Mouse (Mus musculus): ENCODE results near the gene Tubg2.

The Tubg2 gene

DNA sequence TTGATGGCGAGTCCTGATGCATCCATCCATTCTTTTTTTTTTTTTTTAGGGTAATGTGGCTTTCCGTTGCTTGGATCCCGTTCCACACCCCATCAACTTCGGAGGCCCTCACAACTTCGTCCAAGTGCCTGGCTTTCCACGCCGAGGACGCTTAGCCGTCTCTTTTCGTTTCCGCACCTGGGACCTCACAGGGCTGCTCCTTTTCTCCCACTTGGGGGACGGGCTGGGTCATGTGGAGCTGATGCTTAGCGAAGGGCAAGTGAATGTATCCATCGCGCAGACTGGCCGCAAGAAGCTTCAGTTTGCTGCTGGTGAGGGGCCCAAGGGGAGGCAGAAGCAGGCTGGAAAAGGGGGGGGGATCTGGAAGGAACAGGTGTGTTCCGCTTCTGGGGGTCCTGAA is 24.6 kb downstream of the Tubg2 start:
- peak; percentile 29 to 31 for DNase-seq

DNA sequence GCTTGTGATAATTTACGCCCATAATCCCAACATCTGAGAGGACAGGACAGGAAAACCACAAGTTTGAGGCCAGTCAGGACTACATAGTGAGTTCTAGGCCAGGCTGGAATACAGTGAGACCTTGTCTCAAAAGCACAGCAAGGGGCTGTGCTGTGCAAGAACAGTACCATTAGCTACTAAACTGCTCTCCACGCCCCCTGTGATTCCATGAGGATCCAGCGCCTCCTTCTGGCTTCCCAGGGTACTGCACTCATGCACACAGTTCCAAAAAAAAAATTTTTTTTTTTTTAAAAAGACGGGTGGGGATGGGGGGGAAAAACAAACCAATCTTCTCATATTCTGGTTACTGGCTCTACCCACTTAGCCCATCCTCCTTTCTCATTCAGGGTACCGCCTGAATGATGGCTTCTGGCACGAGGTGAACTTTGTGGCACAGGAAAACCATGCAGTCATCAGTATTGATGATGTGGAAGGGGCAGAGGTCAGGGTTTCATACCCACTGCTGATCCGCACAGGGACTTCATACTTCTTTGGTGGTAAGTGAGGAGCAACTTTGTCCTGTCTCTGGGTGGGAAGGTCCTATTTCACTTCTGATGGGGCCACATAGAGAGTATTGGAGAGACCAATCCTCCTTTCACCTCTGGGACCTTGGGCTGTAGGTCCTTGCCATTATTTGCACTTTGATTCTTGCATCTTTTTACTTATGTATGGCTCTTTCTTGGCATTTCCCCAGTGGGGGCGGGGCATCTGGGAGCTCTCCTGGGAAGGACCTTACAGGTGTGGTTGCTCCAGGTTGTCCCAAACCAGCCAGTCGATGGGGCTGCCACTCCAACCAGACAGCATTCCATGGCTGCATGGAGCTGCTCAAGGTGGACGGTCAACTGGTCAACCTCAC is 25.4 kb downstream of the Tubg2 start:
- DNase-seq: peak; percentile 79 to 89

DNA sequence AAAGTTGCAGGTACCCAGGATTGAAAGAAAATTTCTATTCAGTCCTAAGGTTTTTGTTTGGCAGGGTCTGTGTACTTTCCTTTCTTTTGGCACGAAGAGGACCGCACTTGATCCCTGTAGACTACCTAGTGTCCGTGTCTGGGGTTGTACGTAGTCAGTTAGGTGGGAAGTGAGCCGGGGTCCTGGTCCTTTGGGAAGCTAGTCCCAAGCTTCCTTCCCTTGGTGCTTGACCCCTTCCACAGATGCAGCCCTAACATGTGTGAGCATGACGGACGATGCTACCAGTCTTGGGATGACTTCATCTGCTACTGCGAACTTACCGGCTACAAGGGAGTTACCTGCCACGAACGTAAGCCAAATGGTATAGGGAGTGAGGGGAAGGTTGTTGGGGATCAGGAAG is 26.3 kb downstream of the Tubg2 start:
- peak in 1 of 2 experiments; percentile 16 for DNase-seq

DNA sequence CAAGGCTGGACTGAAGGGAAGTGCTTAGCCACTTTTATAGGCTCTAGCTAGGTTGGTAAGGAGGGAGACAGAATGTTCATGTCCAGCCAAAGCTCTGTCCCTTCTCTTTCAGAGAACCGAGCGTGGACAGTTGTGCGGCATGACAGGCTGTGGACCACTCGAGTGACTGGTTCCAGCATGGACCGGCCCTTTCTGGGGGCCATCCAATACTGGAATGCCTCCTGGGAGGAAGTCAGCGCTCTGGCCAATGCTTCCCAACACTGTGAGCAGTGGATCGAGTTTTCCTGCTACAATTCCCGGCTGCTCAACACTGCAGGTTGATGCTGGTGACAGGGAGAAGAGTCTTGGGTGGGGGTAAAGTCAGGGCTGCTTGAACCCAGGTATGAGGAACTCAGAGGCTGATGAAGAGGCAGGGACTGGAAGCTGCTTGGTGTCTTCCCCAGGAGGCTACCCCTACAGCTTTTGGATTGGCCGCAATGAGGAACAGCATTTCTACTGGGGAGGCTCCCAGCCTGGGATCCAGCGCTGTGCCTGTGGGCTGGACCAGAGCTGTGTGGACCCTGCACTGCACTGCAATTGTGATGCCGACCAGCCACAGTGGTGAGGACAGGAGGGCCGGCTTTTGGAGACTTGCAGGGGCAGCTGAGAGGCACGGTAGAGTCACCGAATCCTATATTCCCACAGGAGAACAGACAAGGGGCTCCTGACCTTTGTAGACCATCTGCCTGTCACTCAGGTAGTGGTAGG is 27.2 kb downstream of the Tubg2 start:
- DNase-seq: peak; percentile 55 to 63

- peak in 1 of 2 experiments; percentile 39 for DNase-seq
Measured at GRCm38 (mm10) chr11:101184984-101185383, 29.3 kb downstream of the Tubg2 start.

- peak in 1 of 2 experiments; percentile 23 for DNase-seq
Measured at GRCm38 (mm10) chr11:101185441-101185840, 29.7 kb downstream of the Tubg2 start.

- peak; percentile 71 to 77 for DNase-seq
Measured at GRCm38 (mm10) chr11:101186526-101187247, 31.0 kb downstream of the Tubg2 start.

GRCm38 (mm10) chr11:101187541-101187940 is 31.8 kb downstream of the Tubg2 start:
- DNase-seq: peak; percentile 39 to 49

GRCm38 (mm10) chr11:101188166-101188805 is 32.6 kb downstream of the Tubg2 start:
- DNase-seq: peak; percentile 89 to 92

- DNase-seq: peak; percentile 88 to 93
Measured at GRCm38 (mm10) chr11:101189495-101190180, 33.9 kb downstream of the Tubg2 start.

- DNase-seq: peak; percentile 54 to 59
Measured at GRCm38 (mm10) chr11:101190181-101190912, 34.6 kb downstream of the Tubg2 start.

- peak; percentile 65 to 69 for DNase-seq
Measured at GRCm38 (mm10) chr11:101190913-101191907, 35.5 kb downstream of the Tubg2 start.

DNA sequence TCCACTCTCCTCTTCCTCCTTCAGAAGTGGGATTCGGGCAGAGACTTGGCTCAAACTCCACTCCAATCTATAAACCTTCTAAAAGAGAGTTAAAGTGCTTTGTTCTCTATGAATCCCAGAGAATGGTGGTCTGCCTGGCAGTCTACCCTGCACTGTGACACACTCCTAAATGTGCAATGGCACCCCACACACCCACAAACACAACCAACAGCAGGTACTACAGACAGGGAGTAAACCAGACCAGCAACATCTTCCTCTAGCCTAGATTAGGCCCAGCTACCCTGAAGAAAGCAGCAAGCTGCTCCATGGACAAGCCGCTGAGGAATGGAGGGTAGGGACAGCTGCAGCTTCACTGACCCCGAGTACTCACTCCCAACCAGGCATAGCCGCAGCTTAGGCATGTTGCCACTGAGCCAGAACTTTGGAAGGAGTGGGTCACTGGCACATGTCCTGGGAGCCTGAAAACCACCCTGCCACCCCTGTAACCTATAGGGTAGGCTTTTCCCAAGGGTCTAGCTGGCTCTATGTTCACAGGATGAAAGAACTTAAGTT is 36.3 kb downstream of the Tubg2 start:
- peak; percentile 53 to 59 for DNase-seq

DNA sequence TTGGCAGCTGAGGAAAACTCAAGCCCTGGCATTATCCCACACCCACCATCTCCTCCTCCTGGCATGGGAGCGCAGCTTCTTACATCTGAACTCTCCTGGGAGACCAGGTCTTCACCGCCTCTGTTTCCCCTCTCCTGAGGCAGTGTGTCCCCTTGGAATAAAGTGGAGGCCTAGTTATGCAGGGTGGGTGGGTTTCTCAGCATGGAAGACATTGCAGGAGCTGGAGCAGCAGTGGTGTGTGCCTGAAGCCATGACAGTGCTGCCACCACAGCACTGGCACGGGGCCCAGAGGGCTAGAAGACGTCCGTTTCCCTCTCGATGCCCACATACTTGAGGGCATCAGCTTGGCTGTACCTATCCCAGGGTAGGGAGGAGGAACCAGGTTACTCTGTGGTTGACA is 36.9 kb downstream of the Tubg2 start:
- DNase-seq: peak in 1 of 2 experiments; percentile 73

DNA sequence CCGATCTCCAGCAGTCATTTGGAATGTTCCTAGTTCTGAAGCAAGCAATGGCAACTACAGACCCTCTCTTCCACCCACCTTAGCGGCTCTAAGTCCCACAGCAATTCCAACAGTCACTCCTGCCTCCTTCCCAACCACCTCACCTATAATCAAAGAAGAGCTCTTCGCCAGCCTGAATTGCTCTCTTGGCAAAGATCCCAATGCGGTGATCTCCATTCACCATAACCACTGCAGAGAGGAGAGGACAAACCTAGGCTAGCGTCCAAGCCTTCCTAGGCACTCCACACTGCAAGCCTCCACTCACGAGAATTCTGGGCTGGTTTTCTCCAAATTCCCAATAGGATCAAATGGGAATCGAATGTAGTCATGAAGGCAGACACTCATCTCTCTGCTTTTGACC is 37.4 kb downstream of the Tubg2 start:
- peak in 1 of 2 experiments; percentile 61 for DNase-seq

- DNase-seq: peak; percentile 36 to 55
Measured at GRCm38 (mm10) chr11:101194137-101194536, 38.4 kb downstream of the Tubg2 start.

DNA sequence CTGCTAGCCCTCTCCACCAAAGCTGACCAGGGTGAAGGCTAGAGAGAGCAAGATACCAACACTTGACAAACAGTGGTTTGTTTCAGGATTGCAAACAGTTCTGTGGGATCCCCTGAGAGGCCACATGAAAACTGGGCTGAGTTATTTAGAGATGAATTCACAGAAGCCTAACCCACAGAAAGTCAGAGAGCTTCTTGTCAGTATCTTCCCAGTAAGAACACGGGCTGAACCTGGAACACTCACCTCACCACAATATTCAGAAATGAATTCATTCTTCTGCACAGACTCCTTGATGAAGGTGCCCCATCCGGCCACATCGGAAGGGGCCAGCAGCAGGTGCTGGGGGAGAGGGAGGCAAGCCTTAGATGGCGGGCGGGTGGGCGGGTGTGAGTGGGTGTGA is 38.9 kb downstream of the Tubg2 start:
- DNase-seq: peak in 1 of 2 experiments; percentile 6

DNA sequence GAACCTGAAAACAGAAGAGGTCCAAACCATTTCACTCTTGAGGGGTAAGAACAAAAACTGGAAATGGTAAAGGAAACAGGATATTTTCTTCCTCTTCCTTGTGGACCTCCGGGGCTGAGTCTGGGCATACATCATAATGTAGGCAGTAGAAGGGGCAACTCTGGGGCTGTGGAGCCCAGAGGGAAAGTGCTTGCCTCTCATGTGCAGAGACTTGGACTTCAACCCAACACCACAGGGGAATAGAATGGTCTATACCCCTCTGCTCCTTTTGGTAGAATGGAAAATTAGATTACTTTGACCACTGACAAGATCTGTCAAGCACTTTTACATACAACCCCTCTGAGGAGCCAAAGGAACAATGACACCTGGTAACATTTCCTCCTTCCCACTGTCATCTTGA is 39.4 kb downstream of the Tubg2 start:
- peak in 1 of 2 experiments; percentile 4 for DNase-seq

DNA sequence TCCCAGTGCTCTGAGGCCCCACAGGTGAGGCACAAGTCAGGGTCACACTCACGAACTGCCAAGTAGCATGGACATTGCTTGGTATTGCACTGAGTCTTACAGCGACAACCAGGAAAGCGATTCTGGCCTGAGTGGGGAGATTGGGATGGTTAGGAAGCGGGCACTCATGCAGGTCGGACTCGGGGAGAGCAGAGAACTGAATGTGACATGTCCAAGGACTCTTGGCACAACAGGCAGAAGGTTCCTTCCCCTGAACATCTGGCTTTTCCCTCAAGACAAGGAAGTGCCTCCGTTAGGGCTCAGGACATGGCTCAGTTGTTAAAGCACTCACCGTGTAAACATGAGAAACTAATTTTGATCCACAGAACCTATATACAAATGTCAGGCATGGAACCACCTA is 39.9 kb downstream of the Tubg2 start:
- DNase-seq: peak in 1 of 2 experiments; percentile 7
